Mouse (Mus musculus) forebrain, embryonic 14.5 days (tissue): ENCODE measurements at regions not wholly inside any gene's neighbourhood (a gene's known extent, or its start where the extent isn't known, plus 50 kb on each side); places are given as distances from the start of the nearest gene placed in this dataset.
"Not testable (repeated sequence)": the region's sequence is repeated elsewhere in the genome, so short reads cannot be mapped to it uniquely, and the experiment has no call there.

ENCODE experiments used
- ATAC-seq: fragments of 200-750 bp; cut with Nextera tagmentation; 2 replicates; pipeline ENCODE4 v1.8.0; 2017; ENCODE audit warnings: mild to moderate bottlenecking, moderate library complexity
- DNase-seq: peaks from one replicate; pipeline ENCODE4 v3.0.0-alpha.2; 2015; ENCODE audit warnings: low spot score
- H3K27ac ChIP-seq: fragments of 300-500 bp; sonication (generic); 2 replicates; pipeline ENCODE4 v1.5.1; 2014; ENCODE audit warnings: low read depth, mild to moderate bottlenecking, control low read depth, low read length, moderate library complexity
- H3K27me3 ChIP-seq: fragments of 300-500 bp; sonication (generic); replicated peaks from 2 replicates; pipeline ENCODE4 v1.6.1; 2014; ENCODE audit warnings: low read length, control low read depth, mixed read lengths; ENCODE audit not compliant: control insufficient read depth, insufficient read depth
- H3K36me3 ChIP-seq: fragments of 300-500 bp; sonication (generic); 2 replicates; pipeline ENCODE4 v1.6.1; 2014; ENCODE audit warnings: low read length, control low read depth; ENCODE audit not compliant: control insufficient read depth, insufficient read depth
- H3K4me1 ChIP-seq: fragments of 300-500 bp; sonication (generic); 2 replicates; pipeline ENCODE4 v1.6.1; 2014; ENCODE audit warnings: antibody characterized with exemption, low read length, control low read depth; ENCODE audit not compliant: control insufficient read depth, insufficient read depth
- H3K4me2 ChIP-seq: fragments of 300-500 bp; sonication (generic); 2 replicates; pipeline ENCODE4 v1.6.1; 2014; ENCODE audit warnings: mild to moderate bottlenecking, control low read depth, low read length
- H3K4me3 ChIP-seq: fragments of 300-500 bp; sonication (generic); 2 replicates; pipeline ENCODE4 v1.5.1; 2014; ENCODE audit warnings: low read depth, low read length, control low read depth
- H3K9ac ChIP-seq: fragments of 300-500 bp; sonication (generic); 2 replicates; pipeline ENCODE4 v1.6.1; 2014; ENCODE audit warnings: mild to moderate bottlenecking, low read length, control low read depth, moderate library complexity
- H3K9me3 ChIP-seq: fragments of 300-500 bp; sonication (generic); replicated peaks from 2 replicates; pipeline ENCODE4 v1.6.1; 2016; ENCODE audit warnings: low read length, control low read depth, mixed read lengths; ENCODE audit not compliant: control insufficient read depth
- WGBS: fragments of 180-500 bp; shearing (Covaris S2); extraction: QIAGEN DNeasy Blood & Tissue Kit; methylation state at CpG from one replicate; pipeline ENCODE4 v1.1.7; 2014; 5-methylcytosine and 5-hydroxymethylcytosine counted together

GRCm38 (mm10) chr8:59715430-59715829, 787.6 kb downstream of the Gm10283 start:
- H3K27ac ChIP-seq, H3K4me3 ChIP-seq: not testable (repeated sequence)

GRCm38 (mm10) chr8:59703947-59704346, 791.5 kb upstream of the Galntl6 start:
- no peaks in the 10 kb centered on the region for H3K36me3 ChIP-seq
- 90% methylated on average over 6 of the region's 6 CpGs for WGBS
- ATAC-seq (no peak), DNase-seq (peak; percentile 0)
- H3K9me3 ChIP-seq: no peaks in the 10 kb centered on the region
- H3K4me1 ChIP-seq: no peaks in the 10 kb centered on the region
- no peak overlapping the region for H3K27ac ChIP-seq
- H3K9ac ChIP-seq: no peak overlapping the region
- no peak overlapping the region for H3K4me3 ChIP-seq
- no peaks in the 10 kb centered on the region for H3K27me3 ChIP-seq
- H3K4me2 ChIP-seq: no peak overlapping the region

More at GRCm38 (mm10) chr8:59715430-59715829, 787.6 kb downstream of the Gm10283 start:
- not testable (repeated sequence) for DNase-seq, H3K9me3 ChIP-seq, H3K4me2 ChIP-seq, ATAC-seq, H3K9ac ChIP-seq, H3K27me3 ChIP-seq, H3K4me1 ChIP-seq, H3K36me3 ChIP-seq
- WGBS: 84% methylated on average over 5 of the region's 5 CpGs
